Mouse (Mus musculus) cortical plate, adult 2 months (tissue): Measurements from ENCODE around the gene Rpl37.

Experiments
- CTCF ChIP-seq: fragments of 200-500 bp; IDR thresholded peaks from 2 replicates; pipeline ENCODE4 v1.5.1; 2011; ENCODE audit warnings: mild to moderate bottlenecking, control low read depth, low read length; ENCODE audit not compliant: insufficient read depth; ENCODE audit errors: extremely low read depth
- POLR2A ChIP-seq: fragments of 200-500 bp; IDR thresholded peaks from 2 replicates; pipeline ENCODE4 v1.6.1; 2011; ENCODE audit warnings: mild to moderate bottlenecking, low read length, control low read depth; ENCODE audit not compliant: insufficient read depth; ENCODE audit errors: extremely low read depth

GRCm38 (mm10) chr15:5106293-5106692 lies 10.2 kb upstream of the Rpl37 start:
- TF ChIP-seq CTCF: no peak
- TF ChIP-seq POLR2A: no peak
